Mouse (Mus musculus) kidney, postnatal 0 days (tissue): Measurements from ENCODE around the gene Emb. TPM values are rescaled to one million over a fixed set of nuclear protein-coding genes. Genes with fewer than 3 reads are reported as not detected.
"Not testable (repeated sequence)": the region's sequence is repeated elsewhere in the genome, so short reads cannot be mapped to it uniquely, and the experiment has no call there.

ENCODE experiments used
- ATAC-seq: fragments of 200-750 bp; cut with Nextera tagmentation; replicated peaks from 2 replicates; pipeline ENCODE4 v1.8.0; 2017; ENCODE audit warnings: low read depth, moderate number of reproducible peaks, moderate TSS enrichment, moderate library complexity; ENCODE audit not compliant: low FRiP score
- DNase-seq: peaks from one replicate; pipeline ENCODE4 v3.0.0-alpha.2; 2016; ENCODE audit warnings: low spot score
- H3K27ac ChIP-seq: fragments of 300-500 bp; sonication (generic); 2 replicates; pipeline ENCODE4 v1.5.1; 2014; ENCODE audit warnings: mild to moderate bottlenecking
- H3K27me3 ChIP-seq: fragments of 300-500 bp; sonication (generic); 2 replicates; pipeline ENCODE4 v1.6.1; 2014; ENCODE audit warnings: low read length, mixed read lengths; ENCODE audit not compliant: insufficient read depth
- H3K36me3 ChIP-seq: fragments of 300-500 bp; sonication (generic); 2 replicates; pipeline ENCODE4 v1.6.1; 2014; ENCODE audit warnings: low read length, mixed read lengths; ENCODE audit not compliant: insufficient read depth
- H3K4me1 ChIP-seq: fragments of 300-500 bp; sonication (generic); replicated peaks from 2 replicates; pipeline ENCODE4 v1.6.1; 2014; ENCODE audit warnings: antibody characterized with exemption, low read length, mixed read lengths; ENCODE audit not compliant: insufficient read depth
- H3K4me2 ChIP-seq: fragments of 300-500 bp; sonication (generic); 2 replicates; pipeline ENCODE4 v1.6.1; 2014; ENCODE audit warnings: mild to moderate bottlenecking, low read length, moderate library complexity, mixed read lengths
- H3K4me3 ChIP-seq: fragments of 300-500 bp; sonication (generic); replicated peaks from 2 replicates; pipeline ENCODE4 v1.5.1; 2014; ENCODE audit warnings: low read depth, low read length
- H3K9ac ChIP-seq: fragments of 300-500 bp; sonication (generic); 2 replicates; pipeline ENCODE4 v1.6.1; 2014; ENCODE audit warnings: low read depth, low read length
- H3K9me3 ChIP-seq: fragments of 300-500 bp; sonication (generic); replicated peaks from 2 replicates; pipeline ENCODE4 v1.6.1; 2016; ENCODE audit warnings: low read length, inconsistent platforms, mixed read lengths
- CTCF ChIP-seq: IDR thresholded peaks from 2 replicates; pipeline ENCODE4 v1.5.1; 2016; ENCODE audit warnings: antibody characterized with exemption, low read depth, mild to moderate bottlenecking, moderate library complexity
- WGBS: fragments of 180-500 bp; shearing (Covaris S2); extraction: QIAGEN DNeasy Blood & Tissue Kit; methylation state at CpG from one replicate; pipeline ENCODE4 v1.1.7; 2014; 5-methylcytosine and 5-hydroxymethylcytosine counted together
- polyA plus RNA-seq: library from polyadenylated mRNA; unstranded; fragments of >200 nt; fragmentation: Nextera tagmentation; extraction: Ambion mirVana; gene quantifications from 2 replicates; pipeline ENCODE4 v1.2.1, GENCODE M21; 2015

Emb gene
- polyA plus RNA-seq = 52.0 and 53.4 TPM in 2 replicates

GRCm38 (mm10) chr13:117208236-117208635 is at the start of gene Emb:
TSS of gene Emb (plus strand) at chr13:117208536.
- 62% methylated on average over 6 of the region's 6 CpGs for WGBS
- no peaks in the 10 kb centered on the region for H3K4me1 ChIP-seq
- no peak for TF ChIP-seq CTCF

GRCm38 (mm10) chr13:117163906-117164305 is 44.4 kb upstream of the Emb start:
- Histone ChIP-seq H3K27me3 (no peaks in the 10 kb centered on the region), H3K9me3 (no peaks in the 10 kb centered on the region), H3K27ac (no peak overlapping the region), H3K36me3 (no peaks in the 10 kb centered on the region), H3K4me1 (no peaks in the 10 kb centered on the region), H3K4me2 (no peak overlapping the region), H3K9ac (no peak overlapping the region), H3K4me3 (no peak overlapping the region)
- WGBS = 37% methylated on average over 5 of the region's 5 CpGs
- TF ChIP-seq CTCF = no peak
- peak; percentile 53 for DNase-seq
- no peak; the same call in 1 of the 2 replicates for ATAC-seq

More at GRCm38 (mm10) chr13:117208236-117208635, at the start of gene Emb:
- Histone ChIP-seq H3K4me2 (no peak within 1 kb of the TSS), H3K9ac (no peak within 1 kb of the TSS), H3K36me3 (no peaks in the 10 kb centered on the region), H3K4me3 (no peak within 1 kb of the TSS), H3K9me3 (no peaks in the 10 kb centered on the region), H3K27ac (no peak within 1 kb of the TSS), H3K27me3 (no peaks in the 10 kb centered on the region)
- ATAC-seq (no peak), DNase-seq (no peak)

- ATAC-seq = no peak
- H3K9ac ChIP-seq = no peak overlapping the region
Observed at GRCm38 (mm10) chr13:117165071-117165470, 43.3 kb upstream of the Emb start.

GRCm38 (mm10) chr13:117180912-117181311 is 27.4 kb upstream of the Emb start:
- WGBS = 87% methylated on average over 3 of the region's 3 CpGs
- ATAC-seq, H3K27me3 ChIP-seq, H3K4me3 ChIP-seq, H3K27ac ChIP-seq, H3K9ac ChIP-seq, H3K36me3 ChIP-seq, DNase-seq, H3K4me1 ChIP-seq, H3K4me2 ChIP-seq, H3K9me3 ChIP-seq: not testable (repeated sequence)

More at GRCm38 (mm10) chr13:117165071-117165470, 43.3 kb upstream of the Emb start:
- 92% methylated on average over 8 of the region's 8 CpGs for WGBS
- Histone ChIP-seq H3K4me3 (no peak overlapping the region), H3K4me1 (no peaks in the 10 kb centered on the region), H3K36me3 (no peaks in the 10 kb centered on the region), H3K9me3 (no peaks in the 10 kb centered on the region), H3K27ac (no peak overlapping the region), H3K4me2 (no peak overlapping the region), H3K27me3 (no peaks in the 10 kb centered on the region)
- peak; percentile 20; the same call in 1 of the 2 replicates for TF ChIP-seq CTCF
- no peak for DNase-seq

GRCm38 (mm10) chr13:117183288-117183687 is 25.0 kb upstream of the Emb start:
- TF ChIP-seq CTCF = no peak
- no peaks in the 10 kb centered on the region for H3K9me3 ChIP-seq
- no peak overlapping the region for H3K4me2 ChIP-seq
- no peak overlapping the region for H3K4me3 ChIP-seq
- ATAC-seq (no peak), DNase-seq (no peak)
- no peaks in the 10 kb centered on the region for H3K27me3 ChIP-seq
- H3K36me3 ChIP-seq = no peaks in the 10 kb centered on the region
- H3K9ac ChIP-seq = no peak overlapping the region
- WGBS = 79% methylated on average over 6 of the region's 6 CpGs
- no peaks in the 10 kb centered on the region for H3K4me1 ChIP-seq
- no peak overlapping the region for H3K27ac ChIP-seq

GRCm38 (mm10) chr13:117185329-117185728 is 23.0 kb upstream of the Emb start:
- no peak overlapping the region for H3K4me3 ChIP-seq
- ATAC-seq (no peak), DNase-seq (no peak)
- H3K27ac ChIP-seq = no peak overlapping the region
- H3K27me3 ChIP-seq = no peaks in the 10 kb centered on the region
- TF ChIP-seq CTCF = no peak
- H3K4me1 ChIP-seq = no peaks in the 10 kb centered on the region
- no peaks in the 10 kb centered on the region for H3K36me3 ChIP-seq
- H3K9ac ChIP-seq = no peak overlapping the region
- no peak overlapping the region for H3K4me2 ChIP-seq
- H3K9me3 ChIP-seq = no peaks in the 10 kb centered on the region
- WGBS = 79% methylated on average over 6 of the region's 6 CpGs

- DNase-seq (no peak), ATAC-seq (no peak)
- Histone ChIP-seq H3K4me2 (no peak overlapping the region), H3K27ac (no peak overlapping the region), H3K9ac (no peak overlapping the region), H3K4me1 (no peaks in the 10 kb centered on the region), H3K27me3 (no peaks in the 10 kb centered on the region), H3K4me3 (no peak overlapping the region), H3K9me3 (no peaks in the 10 kb centered on the region), H3K36me3 (no peaks in the 10 kb centered on the region)
- WGBS = 73% methylated on average over 5 of the region's 5 CpGs
- no peak for TF ChIP-seq CTCF
Observed at GRCm38 (mm10) chr13:117192161-117192560, 16.2 kb upstream of the Emb start.
